Mouse (Mus musculus) mammary gland, adult 2 months (tissue): ENCODE data around the gene Gnaz. TPM values are rescaled to one million over a fixed set of nuclear protein-coding genes. Genes with fewer than 3 reads are reported as not detected.

Experiments used
- polyA plus RNA-seq: library from polyadenylated mRNA; depleted of rRNA; stranded (reverse); fragments of >200 nt; gene quantifications from 2 replicates; pipeline ENCODE4 v1.2.3, GENCODE M21; 2012; ENCODE audit warnings: low replicate concordance; rRNA removed

The Gnaz gene
- 1.7 and 2.7 TPM in 2 replicates for polyA plus RNA-seq

DNA sequence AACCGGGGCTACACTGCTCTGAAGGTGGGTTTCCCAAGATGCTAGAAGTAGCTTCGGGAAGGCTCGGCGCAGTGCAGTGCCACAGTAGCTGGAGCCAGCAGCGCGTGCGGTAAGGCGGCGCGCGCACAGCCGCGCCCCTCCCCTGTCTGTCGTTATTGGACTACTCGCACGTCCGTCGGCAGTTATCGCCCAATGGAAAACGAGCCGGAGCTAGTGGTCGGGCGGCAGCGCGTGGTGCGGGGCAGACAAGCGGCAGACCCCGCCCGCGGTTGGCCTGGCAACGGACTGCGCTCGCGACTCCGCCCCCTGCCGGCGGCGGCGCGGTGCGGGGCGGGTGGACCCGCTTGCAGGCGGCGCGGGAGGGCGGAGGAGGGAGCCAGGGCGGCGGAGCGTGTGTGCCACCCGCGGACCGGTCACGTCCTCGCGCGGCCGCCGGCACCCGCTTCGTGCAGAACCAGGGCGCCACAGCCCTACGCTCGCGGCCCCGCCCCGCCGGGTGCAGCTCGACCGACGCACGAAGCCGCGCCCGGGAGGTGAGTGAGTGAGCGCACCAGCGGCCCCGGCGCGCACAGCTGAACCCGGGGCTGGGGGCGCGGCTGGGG is at the start of gene Gnaz:
Gene Gnaz (plus strand): TSS at position 328 of the 602 bp plus-strand sequence.

DNA sequence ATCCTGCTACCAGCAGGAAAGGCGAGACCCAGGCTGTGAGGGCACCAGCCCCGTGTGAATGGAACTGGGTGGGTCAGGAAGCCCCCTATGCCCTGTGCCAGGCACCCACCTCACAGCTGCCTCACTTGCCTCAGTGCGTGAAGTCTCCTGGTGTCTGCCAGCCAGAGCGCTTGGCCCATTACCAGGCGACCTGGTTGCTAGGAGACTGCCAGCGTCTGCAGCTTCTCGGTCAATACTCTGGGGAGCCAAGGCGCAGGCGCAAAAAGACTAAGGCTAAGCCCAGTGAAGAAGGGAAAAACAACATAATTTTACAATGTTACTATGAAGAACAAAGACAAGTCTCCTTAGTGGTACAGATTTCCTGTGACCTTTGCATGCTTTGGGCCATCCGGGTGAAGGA is 65.4 kb downstream of the Gnaz start, which contains the start of gene Rsph14:
Gene Rsph14 (minus strand): TSS at position 192 of the 400 bp plus-strand sequence.

GRCm38 (mm10) chr10:75036883-75037379 is 70.0 kb downstream of the Gnaz start, which contains the start of gene Rab36:
Rab36 (plus strand) TSS chr10:75037058.

GRCm38 (mm10) chr10:75060217-75060842 is 93.4 kb downstream of the Gnaz start, which contains the start of gene Bcr:
Bcr (plus strand) TSS chr10:75060592.

Other genes with a start within 250 kb of the Gnaz start
- gene Rsph14, start 65.4 kb downstream of the Gnaz start, polyA plus RNA-seq, result not detected in 2 replicates
- 5.3 and 7.6 TPM in 2 replicates for gene Rab36, start 69.9 kb downstream of the Gnaz start, polyA plus RNA-seq
- gene Bcr, start 93.4 kb downstream of the Gnaz start, polyA plus RNA-seq, result 15.4 and 18.0 TPM in 2 replicates
- gene Specc1l, start 244.9 kb downstream of the Gnaz start, polyA plus RNA-seq, result 22.3 and 23.6 TPM in 2 replicates